Mouse (Mus musculus): Measurements from ENCODE around the gene Ppp1r1b. TPM values are rescaled to one million over a fixed set of nuclear protein-coding genes. Genes with fewer than 3 reads are reported as not detected.

Ppp1r1b gene
- polyA plus RNA-seq, 1 experiment from 2014 or later = 7.0 TPM

GRCm38 (mm10) chr11:98393317-98393716, 45.1 kb downstream of the Ppp1r1b start:
- Histone ChIP-seq H3K4me3 (ENCODE audit: low read depth, low read length) (no peak overlapping the region), H3K27ac (replicated peaks) (peak overlapping the region; percentile 84), H3K4me2 (replicated peaks; ENCODE audit: low read depth) (no peak overlapping the region), H3K4me1 (replicated peaks; ENCODE audit: control insufficient read depth, insufficient read depth) (0 out of 2 replicates have a peak, but pooled peaks cover 3% of the 10 kb centered on the region), H3K9ac (ENCODE audit: low read length) (no peak overlapping the region), H3K9me3 (ENCODE audit: control insufficient read depth, low read length) (no peaks in the 10 kb centered on the region), H3K36me3 (ENCODE audit: control insufficient read depth, insufficient read depth, low read length) (no peaks in the 10 kb centered on the region), H3K27me3 (ENCODE audit: control insufficient read depth, insufficient read depth, low read length) (no peaks in the 10 kb centered on the region)
- TF ChIP-seq CTCF (IDR thresholded peaks at IDR 0.05; ENCODE audit: low read depth) = no peak
- no peak for TF ChIP-seq EP300 (optimal IDR thresholded peaks at IDR 0.05)
- WGBS = 63% methylated on average over 6 of the region's 6 CpGs
- DNase-seq (ENCODE audit: low spot score) = peak; percentile 84
- ATAC-seq (ENCODE audit: low FRiP score, low TSS enrichment) = 0 out of 2 replicates have a peak, but pooled peaks have one; percentile 9

GRCm38 (mm10) chr11:98394301-98394700, 46.1 kb downstream of the Ppp1r1b start:
- no peaks in the 10 kb centered on the region for H3K9me3 ChIP-seq (ENCODE audit: control insufficient read depth, low read length)
- H3K4me1 ChIP-seq (replicated peaks; ENCODE audit: control insufficient read depth, insufficient read depth) = 0 out of 2 replicates have a peak, but pooled peaks cover 3% of the 10 kb centered on the region
- no peak overlapping the region for H3K4me2 ChIP-seq (replicated peaks; ENCODE audit: low read depth)
- ATAC-seq (ENCODE audit: low FRiP score, low TSS enrichment) (no peak), DNase-seq (ENCODE audit: low spot score) (no peak)
- 32% methylated on average over 6 of the region's 6 CpGs for WGBS
- H3K27ac ChIP-seq (replicated peaks) = peak overlapping the region; percentile 84
- no peaks in the 10 kb centered on the region for H3K27me3 ChIP-seq (ENCODE audit: control insufficient read depth, insufficient read depth, low read length)
- H3K36me3 ChIP-seq (ENCODE audit: control insufficient read depth, insufficient read depth, low read length) = no peaks in the 10 kb centered on the region; the same call in 1 of the 2 replicates
- no peak overlapping the region for H3K4me3 ChIP-seq (ENCODE audit: low read depth, low read length)
- peak overlapping the region; percentile 31; the same call in 1 of the 2 replicates for H3K9ac ChIP-seq (ENCODE audit: low read length)
- TF ChIP-seq CTCF (IDR thresholded peaks at IDR 0.05; ENCODE audit: low read depth) (no peak), EP300 (optimal IDR thresholded peaks at IDR 0.05) (no peak)

DNA sequence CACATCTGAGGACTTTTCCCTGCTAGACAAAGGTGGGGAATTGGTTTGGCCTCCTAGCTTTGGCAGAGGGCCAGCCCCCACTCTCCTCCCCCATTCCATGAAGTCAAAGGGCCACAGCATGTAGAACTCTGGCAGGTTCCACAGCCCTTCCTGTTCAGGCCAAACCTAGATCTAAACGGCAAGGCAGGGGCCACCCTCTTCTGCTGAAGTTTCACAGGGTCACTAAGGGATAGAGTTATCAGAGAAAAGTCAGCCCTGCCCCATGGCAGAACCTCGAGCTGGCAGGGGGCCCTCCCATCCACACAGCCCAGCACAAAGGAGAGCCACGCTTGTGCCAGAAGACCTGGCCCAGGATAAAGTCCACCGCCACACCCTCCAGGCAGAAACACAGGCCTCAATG, 46.8 kb downstream of the Ppp1r1b start:
- TF ChIP-seq EP300 (optimal IDR thresholded peaks at IDR 0.05) (no peak), CTCF (IDR thresholded peaks at IDR 0.05; ENCODE audit: low read depth) (no peak)
- Histone ChIP-seq H3K27me3 (ENCODE audit: control insufficient read depth, insufficient read depth, low read length) (no peaks in the 10 kb centered on the region), H3K36me3 (ENCODE audit: control insufficient read depth, insufficient read depth, low read length) (no peaks in the 10 kb centered on the region; the same call in 1 of the 2 replicates), H3K4me1 (replicated peaks; ENCODE audit: control insufficient read depth, insufficient read depth) (0 out of 2 replicates have a peak, but pooled peaks cover 3% of the 10 kb centered on the region), H3K4me2 (replicated peaks; ENCODE audit: low read depth) (no peak overlapping the region), H3K9ac (ENCODE audit: low read length) (no peak overlapping the region), H3K9me3 (ENCODE audit: control insufficient read depth, low read length) (no peaks in the 10 kb centered on the region), H3K4me3 (ENCODE audit: low read depth, low read length) (no peak overlapping the region), H3K27ac (replicated peaks) (peak overlapping the region; percentile 84)
- peak; percentile 92 for DNase-seq (ENCODE audit: low spot score)
- ATAC-seq (ENCODE audit: low FRiP score, low TSS enrichment) = peak; percentile 88
- 43% methylated on average over 4 of the region's 4 CpGs for WGBS

DNA sequence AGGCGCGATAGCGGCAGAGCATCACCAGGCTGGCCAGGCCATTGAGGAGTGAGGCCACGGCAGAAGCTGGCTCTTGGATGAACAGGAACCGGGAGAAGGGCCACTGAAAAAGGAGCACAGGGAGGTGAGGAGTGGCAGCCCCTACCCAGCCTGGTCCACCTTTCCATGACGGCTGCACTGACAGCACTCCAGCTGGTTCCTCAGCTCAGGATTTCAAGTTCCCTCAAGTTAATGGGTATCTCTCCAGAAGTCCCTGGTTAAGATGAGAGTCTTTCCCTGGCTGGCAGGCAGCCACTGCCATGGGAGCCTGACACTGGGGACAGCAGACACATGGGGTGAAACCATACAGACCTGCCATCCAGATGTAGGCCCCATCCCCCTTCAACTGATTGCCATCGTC, 49.7 kb downstream of the Ppp1r1b start:
- no peak overlapping the region for H3K4me2 ChIP-seq (replicated peaks; ENCODE audit: low read depth)
- no peak overlapping the region for H3K4me3 ChIP-seq (ENCODE audit: low read depth, low read length)
- TF ChIP-seq CTCF (IDR thresholded peaks at IDR 0.05; ENCODE audit: low read depth) = no peak
- no peak for TF ChIP-seq EP300 (optimal IDR thresholded peaks at IDR 0.05)
- no peak overlapping the region for H3K27ac ChIP-seq (replicated peaks)
- no peak for ATAC-seq (ENCODE audit: low FRiP score, low TSS enrichment)
- no peaks in the 10 kb centered on the region for H3K9me3 ChIP-seq (ENCODE audit: control insufficient read depth, low read length)
- H3K9ac ChIP-seq (ENCODE audit: low read length) = no peak overlapping the region
- no peaks in the 10 kb centered on the region; the same call in 1 of the 2 replicates for H3K36me3 ChIP-seq (ENCODE audit: control insufficient read depth, insufficient read depth, low read length)
- DNase-seq (ENCODE audit: low spot score) = no peak
- H3K27me3 ChIP-seq (ENCODE audit: control insufficient read depth, insufficient read depth, low read length) = no peaks in the 10 kb centered on the region
- WGBS = 87% methylated on average over 7 of the region's 7 CpGs
- H3K4me1 ChIP-seq (replicated peaks; ENCODE audit: control insufficient read depth, insufficient read depth) = 0 out of 2 replicates have a peak, but pooled peaks cover 5% of the 10 kb centered on the region

- peak; percentile 93 for DNase-seq (ENCODE audit: low spot score)
- Histone ChIP-seq H3K9me3 (ENCODE audit: control insufficient read depth, low read length) (no peaks in the 10 kb centered on the region), H3K4me1 (replicated peaks; ENCODE audit: control insufficient read depth, insufficient read depth) (0 out of 2 replicates have a peak, but pooled peaks cover 2% of the 10 kb centered on the region), H3K4me3 (ENCODE audit: low read depth, low read length) (peak within 1 kb of the TSS; percentile 67), H3K9ac (ENCODE audit: low read length) (peak within 1 kb of the TSS; percentile 83), H3K4me2 (replicated peaks; ENCODE audit: low read depth) (peak within 1 kb of the TSS; percentile 63), H3K36me3 (ENCODE audit: control insufficient read depth, insufficient read depth, low read length) (no peaks in the 10 kb centered on the region; the same call in 1 of the 2 replicates), H3K27me3 (ENCODE audit: control insufficient read depth, insufficient read depth, low read length) (no peaks in the 10 kb centered on the region), H3K27ac (replicated peaks) (peak within 1 kb of the TSS; percentile 98)
- WGBS = under 1% methylated on average over 39 of the region's 40 CpGs
- no peak for TF ChIP-seq CTCF (IDR thresholded peaks at IDR 0.05; ENCODE audit: low read depth)
- TF ChIP-seq EP300 (optimal IDR thresholded peaks at IDR 0.05) = peak; percentile 24
- peak; percentile 85 for ATAC-seq (ENCODE audit: low FRiP score, low TSS enrichment)
Measured at GRCm38 (mm10) chr11:98400161-98400726, 52.0 kb downstream of the Ppp1r1b start, which contains the start of gene Pgap3. Pgap3 (minus strand) TSS chr11:98400490.

- Histone ChIP-seq H3K9ac (ENCODE audit: low read length) (peak overlapping the region; percentile 83), H3K4me3 (ENCODE audit: low read depth, low read length) (peak overlapping the region; percentile 67), H3K27ac (replicated peaks) (peak overlapping the region; percentile 98), H3K27me3 (ENCODE audit: control insufficient read depth, insufficient read depth, low read length) (no peaks in the 10 kb centered on the region), H3K36me3 (ENCODE audit: control insufficient read depth, insufficient read depth, low read length) (no peaks in the 10 kb centered on the region; the same call in 1 of the 2 replicates), H3K9me3 (ENCODE audit: control insufficient read depth, low read length) (no peaks in the 10 kb centered on the region), H3K4me2 (replicated peaks; ENCODE audit: low read depth) (peak overlapping the region; percentile 63), H3K4me1 (replicated peaks; ENCODE audit: control insufficient read depth, insufficient read depth) (0 out of 2 replicates have a peak, but pooled peaks cover 2% of the 10 kb centered on the region)
- DNase-seq (ENCODE audit: low spot score) (no peak), ATAC-seq (ENCODE audit: low FRiP score, low TSS enrichment) (peak; percentile 65)
- 38% methylated on average over 3 of the region's 3 CpGs for WGBS
- TF ChIP-seq EP300 (optimal IDR thresholded peaks at IDR 0.05) = no peak
- TF ChIP-seq CTCF (IDR thresholded peaks at IDR 0.05; ENCODE audit: low read depth) = no peak
Measured at GRCm38 (mm10) chr11:98400816-98401215, 52.6 kb downstream of the Ppp1r1b start.
